Mouse (Mus musculus): ENCODE measurements around the gene Nod1.
"Not testable (repeated sequence)": the region's sequence is repeated elsewhere in the genome, so short reads cannot be mapped to it uniquely, and the experiment has no call there.

Nod1 gene

GRCm38 (mm10) chr6:54979426-54979825, 7.0 kb upstream of the Nod1 start:
- no peak for DNase-seq (ENCODE audit: low read depth, low spot score)

GRCm38 (mm10) chr6:54975616-54976015, 3.2 kb upstream of the Nod1 start:
- no peak for DNase-seq (ENCODE audit: low read depth, low spot score)

- no peak for DNase-seq (ENCODE audit: low read depth, low spot score)
Observed at GRCm38 (mm10) chr6:54974501-54974900, 2.1 kb upstream of the Nod1 start.

GRCm38 (mm10) chr6:54972929-54973211, 458 bp upstream of the Nod1 start:
- DNase-seq (ENCODE audit: low read depth, low spot score): no peak

GRCm38 (mm10) chr6:54971731-54972110, 691 bp downstream of the Nod1 start:
- no peak for DNase-seq (ENCODE audit: low read depth, low spot score)

GRCm38 (mm10) chr6:54970506-54970905, 1.9 kb downstream of the Nod1 start:
- DNase-seq (ENCODE audit: low read depth, low spot score): no peak

- no peak for DNase-seq (ENCODE audit: low read depth, low spot score)
Observed at GRCm38 (mm10) chr6:54969801-54970200, 2.6 kb downstream of the Nod1 start.

GRCm38 (mm10) chr6:54967591-54967990, 4.8 kb downstream of the Nod1 start:
- no peak for DNase-seq (ENCODE audit: low read depth, low spot score)

GRCm38 (mm10) chr6:54965234-54965633, 7.2 kb downstream of the Nod1 start:
- DNase-seq (ENCODE audit: low read depth, low spot score): no peak

GRCm38 (mm10) chr6:54964755-54965154, 7.7 kb downstream of the Nod1 start:
- DNase-seq (ENCODE audit: low read depth, low spot score): no peak

GRCm38 (mm10) chr6:54963599-54963998, 8.8 kb downstream of the Nod1 start:
- no peak for DNase-seq (ENCODE audit: low read depth, low spot score)

GRCm38 (mm10) chr6:54957655-54958054, 14.8 kb downstream of the Nod1 start:
- DNase-seq (ENCODE audit: low read depth, low spot score): no peak

- no peak for DNase-seq (ENCODE audit: low read depth, low spot score)
Observed at GRCm38 (mm10) chr6:54956425-54956824, 16.0 kb downstream of the Nod1 start.

- no peak for DNase-seq (ENCODE audit: low read depth, low spot score)
Observed at GRCm38 (mm10) chr6:54955949-54956348, 16.5 kb downstream of the Nod1 start.

- no peak for DNase-seq (ENCODE audit: low read depth, low spot score)
Observed at GRCm38 (mm10) chr6:54954659-54955414, 17.6 kb downstream of the Nod1 start.

GRCm38 (mm10) chr6:54953399-54953798, 19.0 kb downstream of the Nod1 start:
- not testable (repeated sequence) for DNase-seq (ENCODE audit: low read depth, low spot score)

GRCm38 (mm10) chr6:54952542-54952941, 19.9 kb downstream of the Nod1 start:
- DNase-seq (ENCODE audit: low read depth, low spot score): no peak

GRCm38 (mm10) chr6:54948682-54949081, 23.7 kb downstream of the Nod1 start:
- no peak for DNase-seq (ENCODE audit: low read depth, low spot score)

GRCm38 (mm10) chr6:54946241-54946953, 26.0 kb downstream of the Nod1 start:
- no peak for DNase-seq (ENCODE audit: low read depth, low spot score)

- no peak for DNase-seq (ENCODE audit: low read depth, low spot score)
Observed at GRCm38 (mm10) chr6:54944551-54944950, 27.9 kb downstream of the Nod1 start.

GRCm38 (mm10) chr6:54943753-54944152, 28.7 kb downstream of the Nod1 start:
- DNase-seq (ENCODE audit: low read depth, low spot score): no peak

- DNase-seq (ENCODE audit: low read depth, low spot score): no peak
Observed at GRCm38 (mm10) chr6:54943292-54943691, 29.1 kb downstream of the Nod1 start.

- DNase-seq (ENCODE audit: low read depth, low spot score): no peak
Observed at GRCm38 (mm10) chr6:54941149-54941548, 31.3 kb downstream of the Nod1 start.

Measured in telencephalon, adult 2 months (tissue).